Mouse (Mus musculus) left cerebral cortex, adult 18-20 months (tissue): ENCODE measurements around the gene Sox10. TPM values are rescaled to one million over a fixed set of nuclear protein-coding genes. Genes with fewer than 3 reads are reported as not detected.
A peak's percentile ranks its signal among the peaks of the same experiment; 100 is the strongest.

Source experiments
- DNase-seq, 2 experiments: peaks; one replicate each; pipeline ENCODE4 v3.0.0; 2021 to 2022; ENCODE audit warnings: low spot score in 2 of 2, mixed read lengths in 1 of 2
- long read RNA-seq, 2 experiments: library from polyadenylated mRNA; stranded (forward); transcript quantifications; one replicate each; pipeline ENCODE4 v2.0.0; 2021
- total RNA-seq, 2 experiments: library from RNA; stranded (reverse); gene quantifications; 2 replicates each; pipeline ENCODE4 v1.2.3; 2021

The Sox10 gene
- 10 to 100 TPM; 19.6 to 26.1 TPM for total RNA-seq
- long read RNA-seq, experiment 1, transcript Sox10-201 (4 exons, 2,713 nt), result major isoform, 36 of 46 reads
- long read RNA-seq, experiment 1, partial matches to known transcripts, result 5 of 46 reads
- long read RNA-seq, experiment 1, other reads (novel, unspliced or antisense), result 5 of 46 reads
- long read RNA-seq, experiment 2, transcript Sox10-201 (4 exons, 2,713 nt), result major isoform, 25 of 29 reads
- long read RNA-seq, experiment 2, partial matches to known transcripts, result 2 of 29 reads
- long read RNA-seq, experiment 2, other reads (novel, unspliced or antisense), result 2 of 29 reads

- DNase-seq, result no peak
Measured at GRCm38 (mm10) chr15:79165140-79165539, at the start of gene Sox10. TSS of gene Sox10 (minus strand) at chr15:79165240.

DNA sequence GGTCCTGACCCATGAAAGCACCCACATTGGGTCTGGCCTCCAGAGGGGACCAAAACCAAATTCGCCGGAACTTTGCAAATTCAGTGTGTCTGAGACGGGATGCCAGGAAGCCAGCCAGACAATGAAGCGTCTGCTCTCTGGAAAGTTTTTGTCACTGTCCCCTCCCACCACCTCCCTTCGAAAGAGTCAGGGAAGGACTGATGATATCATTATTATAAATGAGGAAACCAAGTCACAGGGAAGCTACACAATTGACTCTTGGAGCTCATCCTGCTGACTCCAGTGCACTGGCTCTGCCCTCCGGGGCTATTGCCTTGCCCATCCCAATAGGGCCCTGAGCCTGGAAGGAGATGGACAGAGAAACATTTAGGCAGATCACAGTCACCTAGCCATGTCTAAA is 48.6 kb upstream of the Sox10 start:
- DNase-seq, result no peak

DNA sequence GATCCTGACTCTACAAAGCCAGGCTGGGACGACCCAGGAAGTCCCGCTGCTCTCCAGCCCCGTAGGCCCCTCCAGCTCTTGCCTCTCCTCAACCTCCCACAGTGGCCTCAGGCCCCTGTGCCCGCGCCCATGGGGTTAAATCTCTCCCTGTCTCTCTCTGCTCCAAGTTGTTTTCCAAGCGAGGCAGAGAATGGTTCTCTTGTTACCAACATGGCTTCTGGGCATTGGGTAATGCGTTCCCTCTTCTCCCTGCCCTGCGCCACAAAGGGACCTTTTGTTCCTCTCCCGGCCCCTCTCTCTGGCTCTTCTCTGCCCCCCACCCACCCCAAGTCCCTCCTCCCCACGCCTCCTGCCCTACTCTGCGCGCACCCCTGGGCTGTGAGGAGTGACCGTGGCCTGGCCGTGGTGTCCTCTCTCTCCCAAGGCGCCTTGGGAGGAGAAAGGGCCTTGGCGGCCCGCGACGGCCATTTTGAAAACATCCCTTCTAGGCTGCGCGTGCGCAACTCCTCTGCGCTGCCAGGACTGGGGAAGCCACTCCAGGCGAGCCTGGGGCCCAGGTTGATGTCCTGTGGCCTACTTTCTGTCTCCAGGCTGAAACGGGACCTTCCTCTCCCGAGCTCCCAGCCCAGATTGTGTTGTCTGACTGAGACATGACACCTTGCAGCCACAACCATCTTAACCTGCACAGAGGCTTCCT is 47.9 kb upstream of the Sox10 start:
- DNase-seq, result no peak

- no peak for DNase-seq
Measured at GRCm38 (mm10) chr15:79210357-79210756, 45.3 kb upstream of the Sox10 start.

DNA sequence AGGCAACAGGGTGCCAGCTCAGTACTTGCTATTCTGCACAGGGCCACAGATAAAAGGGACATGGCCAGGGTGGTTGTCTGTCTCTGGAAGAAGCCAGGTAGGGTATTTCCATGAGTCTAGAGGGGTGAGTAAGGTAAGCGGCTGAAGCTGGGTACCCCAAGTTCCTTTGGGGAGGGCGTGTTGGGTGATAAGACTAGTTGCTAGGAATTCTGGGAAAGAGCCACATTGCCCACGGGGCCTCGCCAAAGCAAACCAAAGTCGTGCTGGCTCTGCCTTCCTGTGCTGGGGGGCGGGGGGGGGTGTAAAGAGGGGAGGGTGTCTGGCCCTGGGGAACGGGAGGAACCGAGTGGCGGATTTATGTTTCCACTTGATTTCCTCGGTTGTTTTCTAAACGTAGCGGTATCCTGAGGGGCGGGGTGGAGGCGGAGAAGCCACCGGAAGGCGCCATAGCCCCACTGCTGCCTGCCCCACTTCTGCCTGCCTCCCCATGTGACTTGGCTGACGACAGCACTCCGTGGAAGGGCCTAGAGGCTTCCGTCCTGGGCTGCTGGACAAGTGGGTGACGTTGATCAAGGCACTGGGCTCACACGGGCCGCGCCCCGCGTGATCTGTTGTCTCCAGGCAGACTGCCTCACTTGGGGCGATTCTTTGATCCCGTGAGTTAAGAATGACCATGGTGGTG is 43.9 kb upstream of the Sox10 start:
- peak in 1 of 2 experiments; percentile 21 for DNase-seq

DNA sequence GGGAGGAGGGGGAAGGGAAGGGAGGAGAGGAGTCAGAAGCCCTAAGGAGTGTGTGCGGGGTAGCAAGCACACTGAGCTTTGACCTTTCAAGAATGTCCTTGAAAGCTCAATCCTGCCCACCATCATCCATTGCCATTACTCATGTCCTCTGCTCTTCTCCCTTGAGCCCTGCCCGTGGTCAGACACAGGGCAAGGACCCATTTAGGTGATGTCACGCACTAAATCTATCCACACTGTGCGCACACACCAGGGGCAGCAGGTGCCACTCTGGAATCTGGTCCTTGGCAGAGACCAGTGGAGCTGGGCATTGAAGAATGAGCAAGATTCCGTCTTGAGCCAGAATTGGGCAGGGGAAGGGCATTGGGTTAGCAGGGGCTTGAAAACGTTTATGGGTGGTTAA is 43.2 kb upstream of the Sox10 start:
- no peak for DNase-seq

DNA sequence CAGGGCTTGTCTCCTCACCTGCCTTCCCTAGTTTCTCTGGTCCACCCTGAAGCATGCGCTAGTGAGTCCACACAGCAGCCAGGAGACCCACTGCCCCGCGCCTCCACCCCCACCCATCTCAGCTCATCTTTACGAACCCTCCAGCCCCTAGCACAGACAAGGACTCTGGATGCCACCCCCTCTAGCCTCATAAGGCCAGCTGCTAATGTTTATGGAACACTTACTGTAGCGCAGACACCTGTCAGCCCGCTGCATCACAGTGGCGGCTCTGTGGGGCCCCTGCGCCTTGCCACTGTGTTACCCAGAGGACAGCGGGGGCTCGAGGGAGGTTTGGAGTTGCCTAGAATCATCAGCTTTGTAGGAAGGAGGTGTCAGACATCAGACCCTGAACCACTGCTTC is 37.5 kb upstream of the Sox10 start:
- DNase-seq, result no peak

GRCm38 (mm10) chr15:79201491-79202150 is 36.6 kb upstream of the Sox10 start:
- DNase-seq, result peak; percentile 28 to 30

DNA sequence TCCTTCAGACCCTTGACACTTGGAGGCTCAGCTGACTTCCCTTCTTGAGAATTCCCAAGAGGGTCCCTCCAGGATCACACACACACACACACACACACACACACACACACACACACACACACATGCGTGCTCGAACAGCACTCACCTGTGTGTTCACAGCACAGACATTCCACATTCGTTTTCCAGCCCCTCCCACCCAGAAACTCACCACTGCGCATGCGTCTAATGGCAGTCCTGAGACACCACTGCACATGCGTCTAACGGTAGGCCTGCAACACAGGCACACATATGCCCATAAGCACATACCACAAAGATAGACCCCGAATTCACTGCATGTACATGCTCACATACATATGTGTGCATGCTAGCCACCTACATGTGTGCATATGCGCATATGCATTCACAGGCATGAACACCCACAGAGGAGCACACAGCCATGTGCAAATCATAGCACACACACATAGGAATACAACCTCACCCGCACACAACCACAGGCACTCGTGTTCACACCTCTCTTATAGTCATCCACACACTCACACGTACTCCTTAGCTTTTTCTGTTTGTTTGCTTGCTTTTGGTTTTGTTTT is 34.4 kb upstream of the Sox10 start:
- no peak for DNase-seq

DNA sequence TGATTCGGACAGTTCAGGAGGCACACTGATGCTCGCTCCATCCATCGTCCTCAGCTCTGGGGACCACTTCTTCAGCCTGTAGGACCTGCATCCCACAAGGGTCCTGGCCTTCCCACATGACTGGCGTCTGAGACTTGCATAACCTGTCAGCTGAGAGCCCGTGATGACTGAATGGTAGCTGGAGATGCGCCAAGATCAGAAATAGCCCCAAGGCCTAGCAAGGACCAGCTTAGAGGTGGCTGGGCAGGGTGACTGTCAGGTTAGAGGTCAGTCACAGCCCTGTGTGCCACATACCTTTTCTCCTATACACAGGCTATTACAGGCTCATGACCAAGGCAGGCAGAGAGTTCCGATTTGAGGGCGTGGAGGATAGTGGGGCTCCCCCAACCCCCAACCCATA is 30.5 kb upstream of the Sox10 start:
- DNase-seq, result no peak

- DNase-seq, result no peak
Measured at GRCm38 (mm10) chr15:79194946-79195345, 29.9 kb upstream of the Sox10 start.

- no peak for DNase-seq
Measured at GRCm38 (mm10) chr15:79194048-79194447, 29.0 kb upstream of the Sox10 start.

- peak; percentile 14 to 40 for DNase-seq
Measured at GRCm38 (mm10) chr15:79192885-79193845, 28.1 kb upstream of the Sox10 start.

DNA sequence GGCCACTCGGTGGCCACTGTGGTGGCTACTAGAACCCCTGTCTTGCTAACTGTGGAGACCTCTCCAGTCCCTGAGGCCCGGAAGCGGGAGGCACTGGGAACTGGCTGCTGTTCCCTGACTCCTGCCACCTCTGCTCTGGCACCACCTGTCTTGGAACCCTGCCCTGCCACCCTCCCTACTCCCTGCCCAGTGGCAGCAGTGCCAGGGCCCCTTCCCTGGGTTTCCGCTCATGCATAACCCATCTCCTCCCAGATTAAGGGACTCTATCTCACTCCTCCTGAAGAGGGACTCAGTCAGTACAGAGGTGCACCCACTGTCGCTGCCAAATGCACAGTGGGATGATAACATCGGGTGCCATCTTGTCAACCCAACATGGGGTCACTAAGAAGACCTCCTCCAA is 27.4 kb upstream of the Sox10 start:
- no peak for DNase-seq

GRCm38 (mm10) chr15:79191426-79191825 is 26.4 kb upstream of the Sox10 start:
- no peak for DNase-seq

GRCm38 (mm10) chr15:79187819-79188218 is 22.8 kb upstream of the Sox10 start:
- no peak for DNase-seq

DNA sequence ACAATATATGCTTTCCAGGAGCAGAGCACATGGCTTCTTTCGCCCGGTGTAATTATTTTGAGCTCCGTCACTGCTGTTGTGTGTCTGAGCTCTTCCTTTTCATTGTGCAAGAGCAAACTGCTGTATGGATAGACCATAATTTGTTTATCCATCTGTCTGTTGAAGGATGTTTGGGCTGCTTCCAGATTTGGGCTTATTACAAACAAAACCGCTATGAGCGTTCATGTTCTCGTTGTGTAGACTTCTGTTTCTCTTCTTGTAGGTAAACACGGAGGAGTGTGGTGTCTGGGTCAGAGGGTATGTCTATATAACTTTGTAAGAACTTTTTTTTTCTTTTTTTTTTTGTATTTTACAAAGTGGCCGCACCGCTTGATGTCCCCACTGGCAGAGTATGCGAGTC is 20.2 kb upstream of the Sox10 start:
- DNase-seq, result no peak

DNA sequence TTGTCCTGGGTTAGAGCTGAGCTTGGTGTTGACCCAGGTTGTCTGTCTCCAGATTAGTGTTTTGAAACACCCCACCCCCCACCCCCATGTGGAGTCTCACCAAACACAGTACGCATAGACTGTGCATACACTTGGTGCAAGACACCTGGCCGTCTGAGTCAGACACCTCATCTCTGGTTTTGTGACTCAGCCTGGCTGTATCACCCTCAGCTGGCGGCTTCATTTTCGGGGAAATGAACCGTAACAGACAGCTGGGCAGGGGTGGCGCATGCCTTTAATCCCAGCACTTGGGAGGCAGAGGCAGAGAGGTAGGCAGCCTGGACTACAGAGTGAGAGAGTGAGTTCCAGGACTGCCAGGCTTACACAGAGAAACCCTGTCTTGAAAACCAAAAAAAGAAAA is 11.9 kb upstream of the Sox10 start:
- no peak for DNase-seq

DNA sequence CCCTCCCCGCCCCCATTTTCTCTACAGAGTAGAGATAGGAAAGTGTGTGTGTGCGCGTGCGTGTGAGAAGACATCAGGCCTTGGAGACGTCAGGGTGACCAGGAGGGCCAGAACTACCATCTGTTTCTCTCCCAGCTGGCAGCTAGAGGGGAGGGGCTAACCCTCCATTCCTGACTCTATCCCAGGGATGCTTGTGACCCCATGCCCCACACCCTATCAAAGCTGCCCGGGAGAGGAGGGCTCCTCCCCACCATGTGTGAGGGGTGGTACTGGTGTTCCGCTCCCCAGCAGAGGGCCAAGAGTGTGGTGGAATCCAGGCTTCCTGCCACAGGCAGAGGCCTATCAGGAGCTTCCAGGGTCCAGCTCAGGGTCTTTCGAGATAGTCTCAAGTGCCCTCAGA is 1.7 kb upstream of the Sox10 start:
- no peak for DNase-seq

DNA sequence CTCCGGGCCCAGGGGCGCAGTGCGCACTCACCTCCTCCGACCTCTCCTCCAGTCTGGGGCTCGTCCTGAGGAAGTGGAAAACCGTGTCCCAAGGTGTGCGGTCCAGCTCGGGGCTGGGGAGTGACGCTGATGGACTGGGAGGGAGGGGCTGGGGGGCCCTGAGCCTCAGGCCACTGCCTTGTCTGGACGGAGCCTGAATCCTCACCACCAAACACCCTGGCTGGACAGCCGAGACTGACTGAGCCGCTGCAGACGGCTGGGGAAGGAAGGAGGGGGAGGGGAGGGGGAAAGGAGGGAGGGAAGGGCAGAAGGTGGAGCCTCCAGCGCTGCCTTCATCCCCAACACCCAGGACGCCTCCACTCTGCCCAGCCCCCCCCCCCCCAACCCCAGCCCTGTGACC is 789 bp downstream of the Sox10 start:
- DNase-seq, result no peak
